Mouse (Mus musculus) C2C12 (cell line): Measurements from ENCODE around the gene Foxe1.

Experiments used
- CEBPB ChIP-seq: IDR thresholded peaks from one replicate; pipeline ENCODE4 v1.6.1; 2011; ENCODE audit warnings: low read depth, mild to moderate bottlenecking, control low read depth, moderate library complexity
- CTCF ChIP-seq: IDR thresholded peaks from one replicate; pipeline ENCODE4 v1.5.1; 2011; ENCODE audit not compliant: control insufficient read depth, insufficient read depth, insufficient read length
- MAX ChIP-seq: IDR thresholded peaks from one replicate; pipeline ENCODE4 v1.6.1; 2011; ENCODE audit warnings: mild to moderate bottlenecking, control low read depth
- MYOD1 ChIP-seq: IDR thresholded peaks from one replicate; pipeline ENCODE4 v1.6.1; 2011; ENCODE audit warnings: low read depth; ENCODE audit not compliant: control insufficient read depth, insufficient read length
- USF1 ChIP-seq: IDR thresholded peaks from one replicate; pipeline ENCODE4 v1.6.1; 2011; ENCODE audit warnings: low read depth, mild to moderate bottlenecking, control low read depth, moderate library complexity

DNA sequence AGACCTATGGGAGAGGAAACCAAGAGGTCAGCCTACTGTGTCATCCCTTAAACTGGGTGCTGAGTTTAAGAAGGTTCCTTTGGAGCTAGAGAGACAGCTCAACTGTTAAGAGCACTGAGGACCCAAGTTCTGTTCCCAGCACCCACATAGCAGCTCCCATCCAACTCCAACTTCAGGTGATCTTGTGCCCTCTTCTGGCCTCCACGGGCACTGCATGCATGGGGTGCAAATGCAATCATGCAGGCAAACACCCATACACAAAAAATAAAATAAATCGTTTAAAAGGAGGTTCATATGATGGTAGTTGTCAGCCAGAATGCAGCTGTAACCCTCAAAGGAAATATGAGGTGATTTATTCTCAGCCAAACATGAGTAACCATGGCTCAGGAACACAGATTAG is 21.0 kb downstream of the Foxe1 start:
- TF ChIP-seq CTCF (no peak), USF1 (no peak), MYOD1 (no peak), MAX (no peak), CEBPB (no peak)
